Mouse (Mus musculus): ENCODE results near the gene Ror1.

DNA sequence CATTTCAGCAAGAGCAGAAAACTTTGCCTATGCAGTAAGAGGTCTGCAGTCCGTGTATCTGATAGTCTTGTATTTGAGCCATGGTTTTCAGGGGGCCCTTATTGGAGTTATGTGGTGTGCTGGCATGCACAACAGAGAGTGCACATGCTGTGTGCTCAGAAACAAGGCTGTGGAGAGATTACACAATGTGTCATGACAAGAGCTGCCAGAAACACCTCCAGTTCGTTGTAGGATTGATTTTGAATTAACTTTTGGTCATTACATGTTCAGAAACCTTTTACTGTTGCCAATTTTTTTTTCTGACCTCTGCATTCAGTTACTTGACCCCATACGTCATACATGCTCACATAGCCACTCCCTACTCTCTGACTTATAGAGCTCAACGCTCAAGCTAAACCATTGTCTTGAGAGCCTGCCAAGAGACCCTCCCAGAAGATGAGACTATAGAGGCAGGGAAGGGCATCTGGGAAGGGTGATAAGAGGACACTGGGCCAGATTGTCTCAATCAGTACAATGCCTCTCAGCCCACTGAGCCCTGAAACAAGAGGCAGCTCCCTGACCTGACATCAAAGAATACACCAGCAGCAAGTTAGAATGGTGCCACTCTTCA is 232.9 kb downstream of the Ror1 start:
- TF ChIP-seq POLR2A (IDR thresholded peaks at IDR 0.05; ENCODE audit: insufficient read length, low read depth) (no peak), E2F4 (IDR thresholded peaks at IDR 0.05; ENCODE audit: insufficient read depth) (no peak), POLR2AphosphoS2 (IDR thresholded peaks at IDR 0.05; ENCODE audit: insufficient read length, low read depth) (no peak), MYOG (IDR thresholded peaks at IDR 0.05; ENCODE audit: control insufficient read depth in 1 of 3, insufficient read depth in 1 of 3, insufficient read length in 2 of 3, low read depth in 2 of 3) (no peak), USF1 (IDR thresholded peaks at IDR 0.05; ENCODE audit: low read depth) (no peak), TCF12 (IDR thresholded peaks at IDR 0.05; ENCODE audit: insufficient read depth, poor library complexity, severe bottlenecking) (no peak), REST (IDR thresholded peaks at IDR 0.05; ENCODE audit: insufficient read depth, insufficient read length) (no peak), MAX (IDR thresholded peaks at IDR 0.05; ENCODE audit: low read depth) (no peak), TCF3 (IDR thresholded peaks at IDR 0.05; ENCODE audit: insufficient read length, low read depth) (no peak)
